Mouse (Mus musculus): ENCODE data around the gene Macrod2. TPM values are rescaled to one million over a fixed set of nuclear protein-coding genes. Genes with fewer than 3 reads are reported as not detected.

The Macrod2 gene
- polyA plus RNA-seq, 1 experiment from 2014 or later: 32.9 TPM

- no peak overlapping the region for H3K4me3 ChIP-seq (ENCODE audit: low read length)
- H3K36me3 ChIP-seq (ENCODE audit: control insufficient read depth, insufficient read depth, low read length): no peaks in the 10 kb centered on the region
- no peak overlapping the region for H3K27ac ChIP-seq (ENCODE audit: low read length)
- H3K4me2 ChIP-seq (ENCODE audit: low read depth, low read length): no peak overlapping the region
- WGBS: 81% methylated on average over 6 of the region's 6 CpGs
- no peaks in the 10 kb centered on the region for H3K27me3 ChIP-seq (replicated peaks; ENCODE audit: control insufficient read depth, insufficient read depth, low read length)
- ATAC-seq: no peak
- no peaks in the 10 kb centered on the region for H3K4me1 ChIP-seq (ENCODE audit: control insufficient read depth, insufficient read depth, low read length)
- H3K9ac ChIP-seq (ENCODE audit: low read depth, low read length): no peak overlapping the region
- no peaks in the 10 kb centered on the region for H3K9me3 ChIP-seq (ENCODE audit: control insufficient read depth, low read length)
Measured at GRCm38 (mm10) chr2:141911831-141912447, 1516.8 kb downstream of the Macrod2 start.

GRCm38 (mm10) chr2:141913486-141913885 is 1518.4 kb downstream of the Macrod2 start:
- ATAC-seq: no peak
- no peak overlapping the region for H3K27ac ChIP-seq (ENCODE audit: low read length)
- H3K4me1 ChIP-seq (ENCODE audit: control insufficient read depth, insufficient read depth, low read length): no peaks in the 10 kb centered on the region
- no peaks in the 10 kb centered on the region for H3K27me3 ChIP-seq (replicated peaks; ENCODE audit: control insufficient read depth, insufficient read depth, low read length)
- 55% methylated on average over 3 of the region's 3 CpGs for WGBS
- no peak overlapping the region for H3K4me2 ChIP-seq (ENCODE audit: low read depth, low read length)
- H3K36me3 ChIP-seq (ENCODE audit: control insufficient read depth, insufficient read depth, low read length): no peaks in the 10 kb centered on the region
- no peak overlapping the region for H3K9ac ChIP-seq (ENCODE audit: low read depth, low read length)
- no peaks in the 10 kb centered on the region for H3K9me3 ChIP-seq (ENCODE audit: control insufficient read depth, low read length)
- H3K4me3 ChIP-seq (ENCODE audit: low read length): no peak overlapping the region

GRCm38 (mm10) chr2:141913894-141914293 is 1518.8 kb downstream of the Macrod2 start:
- Histone ChIP-seq H3K4me2 (ENCODE audit: low read depth, low read length) (no peak overlapping the region), H3K27me3 (replicated peaks; ENCODE audit: control insufficient read depth, insufficient read depth, low read length) (no peaks in the 10 kb centered on the region), H3K9me3 (ENCODE audit: control insufficient read depth, low read length) (no peaks in the 10 kb centered on the region), H3K4me3 (ENCODE audit: low read length) (no peak overlapping the region), H3K36me3 (ENCODE audit: control insufficient read depth, insufficient read depth, low read length) (no peaks in the 10 kb centered on the region), H3K9ac (ENCODE audit: low read depth, low read length) (no peak overlapping the region), H3K27ac (ENCODE audit: low read length) (no peak overlapping the region), H3K4me1 (ENCODE audit: control insufficient read depth, insufficient read depth, low read length) (no peaks in the 10 kb centered on the region)
- 67% methylated on average over 6 of the region's 6 CpGs for WGBS
- ATAC-seq: no peak

- Histone ChIP-seq H3K9ac (ENCODE audit: low read depth, low read length) (no peak overlapping the region), H3K36me3 (ENCODE audit: control insufficient read depth, insufficient read depth, low read length) (no peaks in the 10 kb centered on the region), H3K4me2 (ENCODE audit: low read depth, low read length) (no peak overlapping the region), H3K27ac (ENCODE audit: low read length) (no peak overlapping the region), H3K27me3 (replicated peaks; ENCODE audit: control insufficient read depth, insufficient read depth, low read length) (no peaks in the 10 kb centered on the region), H3K4me1 (ENCODE audit: control insufficient read depth, insufficient read depth, low read length) (no peaks in the 10 kb centered on the region), H3K4me3 (ENCODE audit: low read length) (no peak overlapping the region), H3K9me3 (ENCODE audit: control insufficient read depth, low read length) (no peaks in the 10 kb centered on the region)
- no peak for ATAC-seq
- 67% methylated on average over 2 of the region's 2 CpGs for WGBS
Measured at GRCm38 (mm10) chr2:141920377-141920992, 1525.4 kb downstream of the Macrod2 start.

- H3K9ac ChIP-seq (ENCODE audit: low read depth, low read length): no peak overlapping the region
Measured at GRCm38 (mm10) chr2:141935130-141935529, 1540.0 kb downstream of the Macrod2 start.

GRCm38 (mm10) chr2:141954795-141955194 is 1559.7 kb downstream of the Macrod2 start:
- Histone ChIP-seq H3K9ac (ENCODE audit: low read depth, low read length) (no peak overlapping the region), H3K9me3 (ENCODE audit: control insufficient read depth, low read length) (no peaks in the 10 kb centered on the region), H3K27ac (ENCODE audit: low read length) (no peak overlapping the region), H3K4me2 (ENCODE audit: low read depth, low read length) (no peak overlapping the region), H3K27me3 (replicated peaks; ENCODE audit: control insufficient read depth, insufficient read depth, low read length) (no peaks in the 10 kb centered on the region), H3K4me3 (ENCODE audit: low read length) (no peak overlapping the region), H3K36me3 (ENCODE audit: control insufficient read depth, insufficient read depth, low read length) (no peaks in the 10 kb centered on the region), H3K4me1 (ENCODE audit: control insufficient read depth, insufficient read depth, low read length) (no peaks in the 10 kb centered on the region)
- ATAC-seq: no peak
- WGBS: 67% methylated on average over 1 of the region's 1 CpGs

More at GRCm38 (mm10) chr2:141935130-141935529, 1540.0 kb downstream of the Macrod2 start:
- H3K9me3 ChIP-seq (ENCODE audit: control insufficient read depth, low read length): no peaks in the 10 kb centered on the region
- ATAC-seq: no peak
- no peak overlapping the region for H3K4me3 ChIP-seq (ENCODE audit: low read length)
- no peaks in the 10 kb centered on the region for H3K4me1 ChIP-seq (ENCODE audit: control insufficient read depth, insufficient read depth, low read length)
- no peak overlapping the region for H3K4me2 ChIP-seq (ENCODE audit: low read depth, low read length)
- 68% methylated on average over 2 of the region's 2 CpGs for WGBS
- H3K36me3 ChIP-seq (ENCODE audit: control insufficient read depth, insufficient read depth, low read length): no peaks in the 10 kb centered on the region
- no peaks in the 10 kb centered on the region for H3K27me3 ChIP-seq (replicated peaks; ENCODE audit: control insufficient read depth, insufficient read depth, low read length)
- no peak overlapping the region for H3K27ac ChIP-seq (ENCODE audit: low read length)

GRCm38 (mm10) chr2:141955197-141955596 is 1560.1 kb downstream of the Macrod2 start:
- Histone ChIP-seq H3K27me3 (replicated peaks; ENCODE audit: control insufficient read depth, insufficient read depth, low read length) (no peaks in the 10 kb centered on the region), H3K9me3 (ENCODE audit: control insufficient read depth, low read length) (no peaks in the 10 kb centered on the region), H3K4me2 (ENCODE audit: low read depth, low read length) (no peak overlapping the region), H3K9ac (ENCODE audit: low read depth, low read length) (no peak overlapping the region), H3K27ac (ENCODE audit: low read length) (no peak overlapping the region), H3K4me1 (ENCODE audit: control insufficient read depth, insufficient read depth, low read length) (no peaks in the 10 kb centered on the region), H3K36me3 (ENCODE audit: control insufficient read depth, insufficient read depth, low read length) (no peaks in the 10 kb centered on the region), H3K4me3 (ENCODE audit: low read length) (no peak overlapping the region)
- ATAC-seq: no peak
- 38% methylated on average over 3 of the region's 3 CpGs for WGBS

GRCm38 (mm10) chr2:141962868-141963267 is 1567.8 kb downstream of the Macrod2 start:
- no peak for ATAC-seq
- H3K4me2 ChIP-seq (ENCODE audit: low read depth, low read length): no peak overlapping the region
- no peaks in the 10 kb centered on the region for H3K27me3 ChIP-seq (replicated peaks; ENCODE audit: control insufficient read depth, insufficient read depth, low read length)
- no peak overlapping the region for H3K27ac ChIP-seq (ENCODE audit: low read length)
- no peaks in the 10 kb centered on the region for H3K9me3 ChIP-seq (ENCODE audit: control insufficient read depth, low read length)
- H3K9ac ChIP-seq (ENCODE audit: low read depth, low read length): no peak overlapping the region
- no peaks in the 10 kb centered on the region for H3K36me3 ChIP-seq (ENCODE audit: control insufficient read depth, insufficient read depth, low read length)
- 37% methylated on average over 1 of the region's 1 CpGs for WGBS
- H3K4me1 ChIP-seq (ENCODE audit: control insufficient read depth, insufficient read depth, low read length): no peaks in the 10 kb centered on the region
- H3K4me3 ChIP-seq (ENCODE audit: low read length): no peak overlapping the region

- no peaks in the 10 kb centered on the region for H3K36me3 ChIP-seq (ENCODE audit: control insufficient read depth, insufficient read depth, low read length)
- H3K27me3 ChIP-seq (replicated peaks; ENCODE audit: control insufficient read depth, insufficient read depth, low read length): no peaks in the 10 kb centered on the region
- H3K9ac ChIP-seq (ENCODE audit: low read depth, low read length): no peak overlapping the region
- no peak overlapping the region for H3K4me3 ChIP-seq (ENCODE audit: low read length)
- H3K27ac ChIP-seq (ENCODE audit: low read length): no peak overlapping the region
- WGBS: 59% methylated on average over 7 of the region's 7 CpGs
- H3K9me3 ChIP-seq (ENCODE audit: control insufficient read depth, low read length): no peaks in the 10 kb centered on the region
- no peak overlapping the region for H3K4me2 ChIP-seq (ENCODE audit: low read depth, low read length)
- ATAC-seq: no peak
- no peaks in the 10 kb centered on the region for H3K4me1 ChIP-seq (ENCODE audit: control insufficient read depth, insufficient read depth, low read length)
Measured at GRCm38 (mm10) chr2:141983664-141984395, 1588.7 kb downstream of the Macrod2 start.

Measured in intestine, embryonic 16.5 days (tissue).